Mouse (Mus musculus) erythroid progenitor cell, adult 5-6 weeks (primary cell): ENCODE measurements at regions not wholly inside any gene's neighbourhood (a gene's known extent, or its start where the extent isn't known, plus 50 kb on each side); places are given as distances from the start of the nearest gene placed in this dataset.

Experiments
- ATAC-seq: replicated peaks from 2 replicates; pipeline ENCODE4 v1.8.0; 2016; ENCODE audit warnings: moderate number of reproducible peaks, mild to moderate bottlenecking, moderate TSS enrichment, inconsistent platforms; ENCODE audit not compliant: poor library complexity, low FRiP score, severe bottlenecking

DNA sequence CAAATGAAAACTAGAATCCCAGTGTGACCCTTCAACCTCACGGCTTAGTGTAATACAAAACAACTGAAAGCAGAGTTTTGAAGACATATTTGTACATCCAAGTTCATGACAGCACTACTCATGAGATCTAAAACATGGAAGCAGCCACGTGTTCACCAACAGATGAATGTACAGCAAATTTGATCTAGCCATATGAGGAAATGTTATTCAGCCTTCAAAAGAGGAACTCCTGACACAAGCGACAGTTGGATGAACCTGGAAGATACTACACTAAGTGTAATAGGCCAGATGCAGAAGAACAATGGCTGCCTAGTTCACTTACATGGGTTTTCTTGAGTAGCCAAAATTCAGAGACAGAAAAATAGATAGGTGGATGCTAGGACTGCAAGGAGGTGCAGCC lies 212.0 kb upstream of the Cdyl start:
- no peak for ATAC-seq

- ATAC-seq = no peak
Measured at GRCm38 (mm10) chr13:35452420-35452819, 207.2 kb upstream of the Cdyl start.

- no peak for ATAC-seq
Measured at GRCm38 (mm10) chr13:35453222-35453914, 206.3 kb upstream of the Cdyl start.

- no peak for ATAC-seq
Measured at GRCm38 (mm10) chr13:35460051-35460450, 199.6 kb upstream of the Cdyl start.

DNA sequence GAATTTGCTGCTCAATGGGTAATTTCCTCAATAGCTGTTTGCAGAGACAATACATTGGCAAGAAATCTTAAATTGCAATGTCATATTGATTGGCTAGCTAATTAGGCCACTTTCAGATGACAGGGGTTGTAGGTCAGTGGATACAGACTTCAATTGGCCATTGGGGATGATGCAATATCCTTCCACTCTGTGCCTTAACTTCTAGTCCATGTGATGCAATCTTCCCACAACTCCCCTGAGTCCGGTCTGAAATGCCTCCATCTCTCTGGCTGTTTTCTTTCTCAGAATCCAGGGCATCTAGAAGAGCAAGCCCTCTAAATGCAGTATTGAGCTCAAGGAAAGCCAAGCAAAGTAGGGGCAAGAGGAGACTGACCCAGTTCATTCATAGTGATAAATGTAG lies 196.4 kb upstream of the Cdyl start:
- no peak for ATAC-seq

GRCm38 (mm10) chr13:35463850-35464249 lies 195.8 kb upstream of the Cdyl start:
- ATAC-seq = no peak

- ATAC-seq = no peak
Measured at GRCm38 (mm10) chr13:35469361-35470198, 190.1 kb upstream of the Cdyl start.

- no peak for ATAC-seq
Measured at GRCm38 (mm10) chr13:35478226-35478625, 181.4 kb upstream of the Cdyl start.

- ATAC-seq = no peak
Measured at GRCm38 (mm10) chr13:35482340-35482739, 177.3 kb upstream of the Cdyl start.

DNA sequence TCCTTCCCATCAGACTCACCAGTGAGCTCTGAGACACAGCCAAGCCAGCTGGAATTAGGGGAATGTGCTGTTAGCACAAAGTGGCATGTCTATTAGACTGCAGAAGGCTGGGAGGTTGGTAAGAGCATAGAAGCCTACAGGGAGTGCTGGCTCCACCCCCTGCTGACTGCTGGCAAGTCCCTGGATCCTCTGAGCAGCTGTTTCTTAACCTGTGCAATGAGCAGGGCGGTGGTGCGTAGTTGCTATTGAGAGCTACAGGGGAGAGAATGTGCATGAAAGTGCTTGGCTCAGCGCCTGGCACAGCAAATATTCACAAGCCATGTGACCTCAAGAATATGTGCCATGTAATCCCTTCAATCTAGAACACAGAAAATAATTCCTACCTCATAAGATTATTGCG lies 173.5 kb upstream of the Cdyl start:
- no peak for ATAC-seq

DNA sequence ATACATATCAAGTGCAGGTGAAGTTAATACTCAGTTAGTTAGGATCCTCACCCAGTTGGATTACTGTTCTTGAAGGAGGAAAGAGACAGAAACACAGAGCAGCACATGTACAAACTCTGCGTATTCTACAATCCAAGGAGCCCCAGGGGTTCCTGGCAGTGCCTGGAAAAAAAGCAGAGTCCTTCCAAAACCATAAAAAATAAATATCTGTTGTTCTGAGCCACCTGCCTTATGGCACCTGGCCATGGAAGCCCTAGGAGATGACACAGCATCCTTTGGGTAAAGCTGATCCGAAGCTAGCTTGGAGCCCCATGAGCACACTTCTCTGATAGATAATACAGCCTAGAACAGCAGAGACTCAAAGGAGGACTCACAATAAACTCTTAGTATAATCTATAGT lies 159.9 kb upstream of the Cdyl start:
- no peak for ATAC-seq

GRCm38 (mm10) chr13:35500891-35501290 lies 158.7 kb upstream of the Cdyl start:
- ATAC-seq = no peak

- ATAC-seq = no peak
Measured at GRCm38 (mm10) chr13:35501351-35502146, 158.1 kb upstream of the Cdyl start.

- no peak for ATAC-seq
Measured at GRCm38 (mm10) chr13:35502147-35502522, 157.5 kb upstream of the Cdyl start.

DNA sequence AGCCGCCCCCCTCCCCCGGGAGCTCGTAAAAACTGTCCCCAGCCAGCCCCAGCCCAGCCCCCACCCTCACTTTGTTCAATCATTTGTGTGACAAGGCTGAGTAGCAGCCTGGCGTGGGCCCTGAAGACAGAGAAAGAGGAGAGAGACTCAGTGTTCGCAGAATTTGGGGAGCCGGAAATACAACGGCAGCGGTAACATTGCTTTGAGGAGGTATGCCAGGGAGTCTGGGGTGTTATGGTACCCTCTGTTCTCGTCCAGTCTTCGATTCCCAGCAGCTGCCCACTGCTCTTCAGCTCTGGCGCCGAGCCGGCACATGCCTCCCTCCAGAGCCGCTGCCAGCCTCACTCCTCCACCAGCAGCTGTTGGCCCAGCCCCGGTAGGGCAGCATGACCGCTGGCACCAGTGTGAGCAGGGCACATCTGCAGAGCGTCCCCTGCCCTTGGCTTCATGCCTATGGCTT lies 156.2 kb upstream of the Cdyl start:
- ATAC-seq = no peak

DNA sequence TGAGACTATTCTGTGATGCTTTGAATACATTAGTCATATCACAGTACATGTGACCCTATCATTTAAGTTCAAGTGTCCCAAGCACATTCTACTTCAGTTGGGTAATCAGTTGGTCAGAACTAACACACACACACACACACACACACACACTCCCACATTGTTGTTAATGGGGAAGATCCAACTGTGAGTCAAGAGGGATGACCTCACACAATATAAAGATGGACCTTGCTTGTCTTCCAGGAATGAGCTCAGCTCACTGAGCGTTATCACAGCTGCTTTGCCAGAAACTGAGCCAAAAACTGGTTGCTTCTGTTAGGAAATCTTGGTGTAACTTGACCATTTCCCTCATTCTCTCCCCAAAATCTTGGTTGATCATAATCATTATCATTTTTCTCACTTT lies 152.4 kb upstream of the Cdyl start:
- no peak for ATAC-seq

- ATAC-seq = no peak
Measured at GRCm38 (mm10) chr13:35512029-35512507, 147.6 kb upstream of the Cdyl start.

DNA sequence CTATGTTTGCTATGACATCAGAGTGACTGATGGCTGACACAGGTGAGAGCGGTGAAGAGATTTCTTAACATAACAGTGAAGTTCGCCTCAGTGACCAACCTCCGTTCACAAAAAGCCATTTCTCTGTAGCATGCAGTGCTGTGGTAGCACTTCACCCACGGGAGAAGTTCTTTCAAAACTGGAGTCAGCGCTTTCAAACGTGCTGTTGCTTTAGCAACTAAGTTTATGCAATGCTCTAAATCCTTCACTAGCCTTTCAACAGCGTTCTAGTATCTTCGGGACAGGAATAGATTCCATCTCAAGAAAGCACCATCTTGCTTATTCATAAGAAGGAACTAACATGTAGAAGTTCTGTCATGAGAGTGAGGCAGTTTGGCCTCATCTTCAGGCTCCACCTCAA lies 146.5 kb upstream of the Cdyl start:
- ATAC-seq = no peak

- no peak for ATAC-seq
Measured at GRCm38 (mm10) chr13:35515291-35515690, 144.3 kb upstream of the Cdyl start.

DNA sequence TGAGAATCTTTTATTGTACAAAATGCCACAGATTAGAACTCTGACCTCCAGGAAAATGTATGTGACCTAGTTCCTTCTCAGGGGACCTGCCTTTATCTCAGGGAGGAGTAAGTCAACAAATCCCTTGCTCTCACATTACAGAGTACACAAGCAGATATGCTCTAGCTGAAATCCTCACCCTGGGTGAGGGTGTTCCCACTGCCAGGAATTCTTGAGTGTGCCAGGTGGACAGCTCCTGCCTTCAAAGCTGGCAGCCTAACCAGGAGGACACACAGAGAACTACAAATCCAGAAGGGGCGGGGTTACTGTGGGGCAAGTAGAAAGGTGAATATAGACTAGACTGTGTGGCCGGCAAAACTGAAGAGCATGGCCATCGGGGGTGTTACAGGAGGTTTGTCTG lies 141.9 kb upstream of the Cdyl start:
- ATAC-seq = no peak
